Mouse (Mus musculus) urinary bladder, postnatal 4 days (tissue): ENCODE data around the gene Maml3.

Experiments used
- DNase-seq, 2 experiments: peaks; one replicate each; pipeline ENCODE4 v3.0.0; 2021 to 2022; ENCODE audit warnings: low spot score in 2 of 2

Gene Maml3

GRCm38 (mm10) chr3:51913498-51913897 is 191.4 kb downstream of the Maml3 start:
- DNase-seq = no peak

GRCm38 (mm10) chr3:51912214-51912613 is 192.7 kb downstream of the Maml3 start:
- no peak for DNase-seq

GRCm38 (mm10) chr3:51908437-51908990 is 196.4 kb downstream of the Maml3 start:
- DNase-seq = no peak

GRCm38 (mm10) chr3:51907113-51907860 is 197.6 kb downstream of the Maml3 start:
- no peak for DNase-seq

- DNase-seq = no peak
Observed at GRCm38 (mm10) chr3:51905903-51906302, 199.0 kb downstream of the Maml3 start.

GRCm38 (mm10) chr3:51904357-51904855 is 200.5 kb downstream of the Maml3 start:
- DNase-seq = no peak

GRCm38 (mm10) chr3:51901151-51901550 is 203.7 kb downstream of the Maml3 start:
- no peak for DNase-seq

- DNase-seq = no peak
Observed at GRCm38 (mm10) chr3:51894514-51894913, 210.4 kb downstream of the Maml3 start.

GRCm38 (mm10) chr3:51891562-51892119 is 213.2 kb downstream of the Maml3 start:
- no peak for DNase-seq

- DNase-seq = no peak
Observed at GRCm38 (mm10) chr3:51890181-51890580, 214.7 kb downstream of the Maml3 start.

GRCm38 (mm10) chr3:51889776-51890175 is 215.1 kb downstream of the Maml3 start:
- no peak for DNase-seq

- no peak for DNase-seq
Observed at GRCm38 (mm10) chr3:51888662-51889433, 216.0 kb downstream of the Maml3 start.

- no peak for DNase-seq
Observed at GRCm38 (mm10) chr3:51888295-51888661, 216.6 kb downstream of the Maml3 start.

- DNase-seq = no peak
Observed at GRCm38 (mm10) chr3:51885920-51886319, 219.0 kb downstream of the Maml3 start.

- DNase-seq = no peak
Observed at GRCm38 (mm10) chr3:51885487-51885886, 219.4 kb downstream of the Maml3 start.

GRCm38 (mm10) chr3:51881981-51882380 is 222.9 kb downstream of the Maml3 start:
- no peak for DNase-seq

- no peak for DNase-seq
Observed at GRCm38 (mm10) chr3:51881393-51881792, 223.5 kb downstream of the Maml3 start.

GRCm38 (mm10) chr3:51880506-51881036 is 224.3 kb downstream of the Maml3 start:
- DNase-seq = no peak

- no peak for DNase-seq
Observed at GRCm38 (mm10) chr3:51879211-51879610, 225.7 kb downstream of the Maml3 start.

- no peak for DNase-seq
Observed at GRCm38 (mm10) chr3:51878577-51878976, 226.3 kb downstream of the Maml3 start.

GRCm38 (mm10) chr3:51876729-51877128 is 228.1 kb downstream of the Maml3 start:
- DNase-seq = no peak

GRCm38 (mm10) chr3:51875629-51876028 is 229.2 kb downstream of the Maml3 start:
- no peak for DNase-seq
